Mouse (Mus musculus) limb, embryonic 12.5 days (tissue): ENCODE measurements around the gene Fam173a. TPM values are rescaled to one million over a fixed set of nuclear protein-coding genes. Genes with fewer than 3 reads are reported as not detected.

ENCODE experiments used
- ATAC-seq: fragments of 200-750 bp; cut with Nextera tagmentation; 2 replicates; pipeline ENCODE4 v1.8.0; 2017; ENCODE audit warnings: low read depth, moderate TSS enrichment; ENCODE audit not compliant: insufficient number of reproducible peaks, insufficient read depth, low FRiP score, low TSS enrichment
- H3K27ac ChIP-seq: fragments of 300-500 bp; sonication (generic); 2 replicates; pipeline ENCODE4 v1.5.1; 2016; ENCODE audit warnings: mild to moderate bottlenecking, moderate library complexity
- H3K27me3 ChIP-seq: fragments of 300-500 bp; sonication (generic); 2 replicates; pipeline ENCODE4 v1.6.1; 2016; ENCODE audit warnings: mild to moderate bottlenecking, moderate library complexity
- H3K36me3 ChIP-seq: fragments of 300-500 bp; sonication (generic); 2 replicates; pipeline ENCODE4 v1.6.1; 2016; ENCODE audit warnings: mild to moderate bottlenecking, moderate library complexity
- H3K4me1 ChIP-seq: fragments of 300-500 bp; sonication (generic); replicated peaks from 2 replicates; pipeline ENCODE4 v1.6.1; 2016
- H3K4me2 ChIP-seq: fragments of 300-500 bp; sonication (generic); 2 replicates; pipeline ENCODE4 v1.6.1; 2016; ENCODE audit warnings: mild to moderate bottlenecking, moderate library complexity
- H3K4me3 ChIP-seq: fragments of 300-500 bp; sonication (generic); replicated peaks from 2 replicates; pipeline ENCODE4 v1.5.1; 2016; ENCODE audit warnings: mild to moderate bottlenecking
- H3K9ac ChIP-seq: fragments of 300-500 bp; sonication (generic); replicated peaks from 2 replicates; pipeline ENCODE4 v1.6.1; 2016; ENCODE audit warnings: mild to moderate bottlenecking, moderate library complexity
- H3K9me3 ChIP-seq: fragments of 300-500 bp; sonication (generic); 2 replicates; pipeline ENCODE4 v1.6.1; 2016; ENCODE audit warnings: mild to moderate bottlenecking, moderate library complexity
- WGBS: fragments of 180-500 bp; shearing (Covaris S2); methylation state at CpG from one replicate; pipeline ENCODE4 v1.1.7; 2016; 5-methylcytosine and 5-hydroxymethylcytosine counted together
- polyA plus RNA-seq: library from polyadenylated mRNA; unstranded; fragments of >200 nt; fragmentation: Nextera tagmentation; extraction: Ambion mirVana; gene quantifications from 2 replicates; pipeline ENCODE4 v1.2.1, GENCODE M21; 2016

Fam173a gene
- polyA plus RNA-seq, 1 experiment from 2014 or later = 68.3 TPM

GRCm38 (mm10) chr17:25828223-25828594 lies 35.5 kb upstream of the Fam173a start:
- 82% methylated on average over 8 of the region's 8 CpGs for WGBS
- peak overlapping the region; percentile 75; the same call in 1 of the 2 replicates for H3K9ac ChIP-seq
- no peak for ATAC-seq
- peak overlapping the region; percentile 91 for H3K27ac ChIP-seq
- H3K4me3 ChIP-seq = peak overlapping the region; percentile 62
- peak overlapping the region; percentile 87 for H3K4me2 ChIP-seq
- no peaks in the 10 kb centered on the region for H3K27me3 ChIP-seq
- no peaks in the 10 kb centered on the region for H3K9me3 ChIP-seq
- peaks cover 53% of the 10 kb centered on the region for H3K4me1 ChIP-seq
- peaks cover 53% of the 10 kb centered on the region for H3K36me3 ChIP-seq

DNA sequence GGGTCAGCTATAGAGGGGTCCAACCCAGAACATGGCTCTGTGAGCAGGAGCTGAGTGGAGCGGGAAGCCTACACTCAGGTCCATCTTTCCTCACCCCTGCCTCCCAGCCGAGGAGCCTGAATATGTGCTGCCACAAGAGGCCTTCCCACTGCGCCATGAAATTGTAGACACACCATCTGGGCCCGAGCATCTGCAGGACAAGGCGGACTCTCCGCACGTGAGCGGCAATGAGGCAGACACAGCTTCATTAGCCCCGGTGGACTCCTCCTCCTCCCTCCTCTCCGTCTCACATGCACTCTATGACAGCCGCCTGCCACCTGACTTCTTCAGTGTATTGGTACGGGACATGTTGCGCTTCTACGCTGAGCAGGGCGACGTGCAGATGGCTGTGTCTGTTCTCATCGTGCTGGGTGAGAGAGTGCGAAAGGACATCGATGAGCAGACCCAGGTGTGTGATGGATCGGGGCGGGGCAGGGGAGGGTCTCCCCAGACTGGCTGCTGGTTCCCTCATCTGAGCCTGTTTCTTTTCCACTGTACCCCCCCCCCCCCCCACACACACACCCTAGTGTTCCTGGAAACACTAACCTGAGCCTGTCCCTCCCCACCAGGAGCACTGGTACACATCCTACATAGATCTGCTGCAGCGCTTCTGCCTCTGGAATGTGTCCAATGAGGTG lies 35.0 kb upstream of the Fam173a start:
- H3K27ac ChIP-seq = no peak overlapping the region
- H3K4me3 ChIP-seq = peak overlapping the region; percentile 62

DNA sequence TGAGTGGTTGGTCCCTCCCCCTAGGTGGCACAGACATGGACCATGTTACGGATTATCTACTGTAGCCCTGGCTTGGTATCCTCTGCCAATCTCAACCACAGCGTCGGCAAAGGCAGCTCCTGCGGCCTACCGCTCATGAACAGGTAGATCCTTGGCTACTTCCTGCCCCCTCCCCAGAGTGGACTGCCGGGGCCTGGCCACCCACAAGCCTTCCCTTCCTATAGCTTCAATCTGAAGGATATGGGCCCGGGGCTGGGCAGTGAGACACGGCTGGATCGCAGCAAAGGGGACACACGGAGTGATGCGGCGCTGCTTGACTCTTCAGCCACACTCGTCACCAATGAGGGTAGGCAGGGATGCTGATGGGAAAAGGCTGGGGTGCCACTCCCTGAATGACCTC lies 34.3 kb upstream of the Fam173a start:
- H3K27ac ChIP-seq = no peak overlapping the region
- H3K9me3 ChIP-seq = no peaks in the 10 kb centered on the region
- H3K36me3 ChIP-seq = peaks cover 53% of the 10 kb centered on the region
- H3K4me3 ChIP-seq = no peak overlapping the region
- no peak overlapping the region; the same call in 1 of the 2 replicates for H3K4me2 ChIP-seq
- peaks cover 52% of the 10 kb centered on the region for H3K4me1 ChIP-seq
- no peak overlapping the region for H3K9ac ChIP-seq
- H3K27me3 ChIP-seq = peaks cover 5% of the 10 kb centered on the region; the same call in 1 of the 2 replicates
- ATAC-seq = no peak
- 95% methylated on average over 13 of the region's 13 CpGs for WGBS

More for the DNA sequence above, 35.0 kb upstream of the Fam173a start:
- Histone ChIP-seq H3K27me3 (0 out of 2 replicates have a peak, but pooled peaks cover under 1% of the 10 kb centered on the region), H3K36me3 (peaks cover 53% of the 10 kb centered on the region), H3K9ac (no peak overlapping the region; the same call in 1 of the 2 replicates), H3K9me3 (no peaks in the 10 kb centered on the region), H3K4me2 (peak overlapping the region; percentile 87), H3K4me1 (peaks cover 53% of the 10 kb centered on the region)
- no peak for ATAC-seq
- WGBS = 92% methylated on average over 22 of the region's 22 CpGs

- WGBS = 93% methylated on average over 27 of the region's 27 CpGs
- Histone ChIP-seq H3K4me1 (peaks cover 42% of the 10 kb centered on the region), H3K27me3 (peaks cover 13% of the 10 kb centered on the region)
These were observed 33.4 kb upstream of the Fam173a start for GRCm38 (mm10) chr17:25825984-25826570.

GRCm38 (mm10) chr17:25825311-25825710 lies 32.6 kb upstream of the Fam173a start:
- no peak overlapping the region for H3K4me3 ChIP-seq
- H3K36me3 ChIP-seq = peaks cover 36% of the 10 kb centered on the region
- no peaks in the 10 kb centered on the region for H3K9me3 ChIP-seq
- no peak overlapping the region for H3K27ac ChIP-seq
- no peak overlapping the region for H3K4me2 ChIP-seq
- no peak overlapping the region for H3K9ac ChIP-seq
- peaks cover 20% of the 10 kb centered on the region for H3K27me3 ChIP-seq
- no peak for ATAC-seq
- WGBS = 93% methylated on average over 6 of the region's 6 CpGs
- peaks cover 36% of the 10 kb centered on the region for H3K4me1 ChIP-seq

More at GRCm38 (mm10) chr17:25825984-25826570, 33.4 kb upstream of the Fam173a start:
- Histone ChIP-seq H3K27ac (no peak overlapping the region), H3K4me3 (no peak overlapping the region), H3K9me3 (no peaks in the 10 kb centered on the region), H3K9ac (no peak overlapping the region), H3K4me2 (no peak overlapping the region), H3K36me3 (peaks cover 44% of the 10 kb centered on the region)
- ATAC-seq = no peak

GRCm38 (mm10) chr17:25824362-25825142 lies 31.9 kb upstream of the Fam173a start:
- 74% methylated on average over 17 of the region's 17 CpGs for WGBS
- Histone ChIP-seq H3K27ac (no peak overlapping the region), H3K4me2 (peak overlapping the region; percentile 83), H3K4me3 (peak overlapping the region; percentile 53), H3K27me3 (peaks cover 27% of the 10 kb centered on the region), H3K9ac (peak overlapping the region; percentile 55), H3K9me3 (no peaks in the 10 kb centered on the region), H3K36me3 (peaks cover 29% of the 10 kb centered on the region), H3K4me1 (peaks cover 29% of the 10 kb centered on the region)
- ATAC-seq = no peak

DNA sequence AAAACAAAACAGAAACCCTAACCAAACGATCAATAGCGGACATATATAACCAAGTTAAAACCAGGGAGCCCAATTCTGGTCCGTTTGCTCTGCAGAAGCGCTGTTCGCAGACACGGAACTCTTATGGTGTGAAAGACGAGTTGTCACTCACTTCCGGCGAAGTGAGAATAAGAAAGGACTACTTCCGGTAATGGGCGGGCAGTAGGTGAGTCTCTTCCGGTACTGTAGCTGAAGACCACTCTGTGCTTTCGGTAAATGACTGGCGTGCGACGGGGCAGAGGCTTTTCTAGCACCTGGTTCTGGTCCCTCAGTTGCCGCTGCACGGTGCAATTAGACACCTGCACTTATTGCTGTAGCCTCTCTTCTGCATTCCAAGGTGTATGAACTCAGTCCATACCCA lies 30.8 kb upstream of the Fam173a start, which contains the start of gene Wdr24:
Gene Wdr24, plus strand, starts transcription at position 176 of the 400 bp plus-strand sequence.
- Histone ChIP-seq H3K27me3 (peaks cover 38% of the 10 kb centered on the region), H3K36me3 (peaks cover 28% of the 10 kb centered on the region), H3K4me2 (peak within 1 kb of the TSS; percentile 83), H3K4me3 (peak within 1 kb of the TSS; percentile 53), H3K9me3 (no peaks in the 10 kb centered on the region), H3K4me1 (peaks cover 25% of the 10 kb centered on the region), H3K27ac (0 out of 2 replicates have a peak within 1 kb of the TSS, but pooled peaks have one; percentile 20), H3K9ac (peak within 1 kb of the TSS; percentile 55)
- ATAC-seq = 0 out of 2 replicates have a peak, but pooled peaks have one; percentile 23
- WGBS = under 1% methylated on average over 18 of the region's 18 CpGs

DNA sequence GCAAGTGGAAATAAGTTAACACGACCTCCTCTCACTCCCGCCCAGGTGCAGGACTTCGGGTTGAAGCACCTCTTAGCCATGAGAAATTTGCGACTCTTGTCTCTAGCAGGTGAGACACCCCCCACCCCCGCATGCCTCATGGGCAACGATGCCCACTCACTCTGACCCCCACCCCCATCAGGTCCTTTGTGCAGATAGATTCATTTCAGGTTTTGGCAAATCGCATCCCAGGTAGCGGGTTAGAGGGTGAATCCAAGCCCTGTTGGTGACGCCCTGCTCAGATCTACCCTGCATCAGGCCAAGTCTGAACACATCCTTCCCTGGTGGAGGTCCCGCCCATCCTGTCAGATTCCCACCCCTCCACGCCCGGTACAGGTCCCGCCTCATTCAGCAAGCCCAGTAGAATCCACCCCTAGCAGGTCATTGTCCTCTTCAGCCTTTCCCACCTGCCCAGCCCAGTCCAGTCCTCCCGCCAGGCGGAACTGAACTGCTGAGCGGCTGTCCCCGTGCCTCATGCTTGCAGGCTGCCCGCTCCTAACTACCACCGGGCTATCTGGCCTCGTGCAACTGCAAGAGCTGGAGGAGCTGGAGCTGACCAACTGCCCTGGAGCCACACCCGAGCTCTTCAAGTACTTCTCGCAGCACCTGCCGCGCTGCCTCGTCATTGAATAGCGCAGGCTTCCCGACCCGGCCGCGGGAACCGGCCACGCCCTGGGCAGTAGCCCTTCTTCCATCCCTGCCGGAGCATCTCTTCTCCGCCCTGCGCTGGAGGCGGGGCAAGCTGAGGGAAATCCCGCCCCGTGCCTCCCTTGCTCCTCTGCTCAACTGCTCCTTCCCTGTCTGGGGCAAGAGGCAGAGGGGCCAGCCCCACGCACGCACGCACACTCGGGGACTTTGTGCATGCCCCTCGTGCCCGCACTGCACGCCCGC lies 26.4 kb upstream of the Fam173a start:
- Histone ChIP-seq H3K4me2 (peak overlapping the region; percentile 28), H3K9ac (no peak overlapping the region; the same call in 1 of the 2 replicates), H3K4me3 (peak overlapping the region; percentile 14; the same call in 1 of the 2 replicates), H3K36me3 (no peaks in the 10 kb centered on the region), H3K27me3 (peaks cover 72% of the 10 kb centered on the region), H3K27ac (no peak overlapping the region), H3K4me1 (peaks cover 4% of the 10 kb centered on the region), H3K9me3 (no peaks in the 10 kb centered on the region)
- ATAC-seq = no peak
- WGBS = 6% methylated on average over 46 of the region's 46 CpGs

DNA sequence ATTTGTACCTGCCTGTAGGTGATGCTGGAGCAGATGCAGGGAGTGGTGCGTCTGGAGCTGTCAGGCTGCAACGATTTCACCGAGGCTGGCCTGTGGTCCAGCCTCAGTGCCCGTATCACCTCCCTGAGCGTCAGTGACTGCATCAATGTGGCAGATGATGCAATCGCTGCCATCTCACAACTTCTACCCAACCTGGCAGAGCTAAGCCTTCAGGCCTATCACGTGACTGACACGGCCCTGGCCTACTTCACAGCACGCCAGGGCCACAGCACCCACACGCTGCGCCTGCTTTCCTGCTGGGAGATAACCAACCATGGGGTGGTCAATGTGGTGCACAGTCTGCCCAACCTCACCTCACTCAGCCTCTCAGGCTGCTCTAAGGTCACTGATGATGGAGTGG lies 25.0 kb upstream of the Fam173a start:
- no peaks in the 10 kb centered on the region; the same call in 1 of the 2 replicates for H3K4me1 ChIP-seq
- no peak for ATAC-seq
- no peak overlapping the region for H3K4me2 ChIP-seq
- H3K27ac ChIP-seq = no peak overlapping the region
- 80% methylated on average over 11 of the region's 11 CpGs for WGBS
- no peak overlapping the region for H3K9ac ChIP-seq
- peaks cover 84% of the 10 kb centered on the region for H3K27me3 ChIP-seq
- H3K9me3 ChIP-seq = no peaks in the 10 kb centered on the region
- no peaks in the 10 kb centered on the region for H3K36me3 ChIP-seq
- H3K4me3 ChIP-seq = no peak overlapping the region

GRCm38 (mm10) chr17:25813471-25813870 lies 20.8 kb upstream of the Fam173a start:
- ATAC-seq = no peak; the same call in 1 of the 2 replicates
- no peak overlapping the region for H3K9ac ChIP-seq
- 4% methylated on average over 20 of the region's 20 CpGs for WGBS

More at GRCm38 (mm10) chr17:25813471-25813870, 20.8 kb upstream of the Fam173a start:
- H3K4me3 ChIP-seq = no peak overlapping the region
- H3K27me3 ChIP-seq = peaks cover 88% of the 10 kb centered on the region
- no peaks in the 10 kb centered on the region for H3K9me3 ChIP-seq
- H3K36me3 ChIP-seq = no peaks in the 10 kb centered on the region
- peaks cover 8% of the 10 kb centered on the region for H3K4me1 ChIP-seq
- no peak overlapping the region for H3K27ac ChIP-seq
- no peak overlapping the region for H3K4me2 ChIP-seq
